Mouse (Mus musculus): ENCODE data around the gene Gng3. TPM values are rescaled to one million over a fixed set of nuclear protein-coding genes. Genes with fewer than 3 reads are reported as not detected.

Gene Gng3
- total and polyA plus RNA-seq, 3 experiments: 0.15 to 2.5 TPM; not detected in 1

DNA sequence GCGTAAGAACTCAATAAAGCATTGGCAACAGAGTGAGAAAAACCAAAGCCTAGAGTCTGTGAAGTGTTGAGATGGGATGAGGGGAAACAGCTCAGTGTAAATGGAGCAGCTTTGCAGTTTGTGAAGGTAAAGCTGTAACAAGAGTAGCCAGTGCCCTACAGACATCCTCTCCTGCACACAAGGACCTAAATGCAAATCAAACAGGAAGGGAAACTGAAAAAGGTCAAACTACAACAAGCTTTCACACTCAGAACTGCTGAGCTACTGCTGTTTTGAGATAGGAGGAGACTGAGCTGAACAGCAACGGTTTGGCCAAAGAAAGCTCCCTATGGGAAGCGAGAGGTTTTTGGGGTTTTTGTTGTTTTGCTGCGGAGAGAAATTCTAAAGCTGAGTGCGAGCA lies 32.2 kb downstream of the Gng3 start:
- Histone ChIP-seq H3K36me3 (ENCODE audit: control insufficient read depth in 1 of 2, insufficient read depth in 2 of 2, low read length in 2 of 2) (peaks cover 0 to 13% of the 10 kb centered on the region in 2 experiments; a peak in 2 of 4 replicates), H3K27ac (ENCODE audit: control insufficient read depth, low read depth, low read length) (no peak overlapping the region), H3K79me2 (ENCODE audit: control insufficient read depth, insufficient read depth, low read length, poor library complexity) (peaks cover 1% of the 10 kb centered on the region), H3K4me1 (ENCODE audit: control insufficient read depth in 1 of 2, insufficient read depth in 2 of 2, low read length in 2 of 2) (peaks cover under 1 to 15% of the 10 kb centered on the region in 2 experiments; a peak in 2 of 4 replicates), H3K9ac (ENCODE audit: control insufficient read depth, low read depth, low read length, poor library complexity, severe bottlenecking) (no peak overlapping the region), H3K4me3 (ENCODE audit: control insufficient read depth in 1 of 2, insufficient read depth in 1 of 2, low read depth in 2 of 2, low read length in 2 of 2) (no peak overlapping the region), H3K27me3 (ENCODE audit: control insufficient read depth in 1 of 2, insufficient read depth in 2 of 2, low read length in 2 of 2) (no peaks in the 10 kb centered on the region), H3K9me3 (replicated peaks; ENCODE audit: insufficient read depth, low read length) (no peaks in the 10 kb centered on the region)
- no peak for DNase-seq (ENCODE audit: low read depth, low spot score)
- TF ChIP-seq USF2 (IDR thresholded peaks at IDR 0.05; ENCODE audit: borderline replicate concordance in 1 of 2, insufficient read depth in 1 of 2, low read depth in 1 of 2, low read length in 2 of 2) (no peak), POLR2AphosphoS2 (IDR thresholded peaks at IDR 0.05; ENCODE audit: low read length) (no peak), MAFK (IDR thresholded peaks at IDR 0.05; ENCODE audit: borderline replicate concordance, low read depth, low read length) (no peak), E2F4 (IDR thresholded peaks at IDR 0.05; ENCODE audit: borderline replicate concordance, low read depth, low read length) (no peak), SMC3 (IDR thresholded peaks at IDR 0.05; ENCODE audit: low read depth, low read length) (no peak), ZKSCAN1 (IDR thresholded peaks at IDR 0.05; ENCODE audit: low read depth, low read length) (no peak), ELF1 (IDR thresholded peaks at IDR 0.05; ENCODE audit: low read depth, low read length) (no peak), POLR2AphosphoS5 (IDR thresholded peaks at IDR 0.05; ENCODE audit: borderline replicate concordance, low read depth, low read length) (no peak), POLR2A (IDR thresholded peaks at IDR 0.05; ENCODE audit: control insufficient read depth in 1 of 2, insufficient read depth in 1 of 2, low read depth in 1 of 2, low read length in 2 of 2, poor library complexity in 1 of 2) (no peak), TBP (IDR thresholded peaks at IDR 0.05; ENCODE audit: low read depth, low read length) (no peak), JUND (IDR thresholded peaks at IDR 0.05; ENCODE audit: low read depth, low read length) (no peak), UBTF (IDR thresholded peaks at IDR 0.05; ENCODE audit: borderline replicate concordance, insufficient read depth, low read depth, low read length) (no peak), USF1 (IDR thresholded peaks at IDR 0.05; ENCODE audit: low read depth, low read length) (no peak), NRF1 (IDR thresholded peaks at IDR 0.05; ENCODE audit: insufficient read depth, low read depth, low read length, poor library complexity, severe bottlenecking) (no peak), MAZ (IDR thresholded peaks at IDR 0.05; ENCODE audit: low read depth, low read length) (no peak)

GRCm38 (mm10) chr19:8803879-8804660 lies 34.9 kb downstream of the Gng3 start:
- H3K4me1 ChIP-seq (ENCODE audit: control insufficient read depth in 1 of 2, insufficient read depth in 2 of 2, low read length in 2 of 2): peaks cover 2 to 19% of the 10 kb centered on the region in 2 experiments; a peak in 2 of 4 replicates

More at GRCm38 (mm10) chr19:8803879-8804660, 34.9 kb downstream of the Gng3 start:
- Histone ChIP-seq H3K9ac (ENCODE audit: control insufficient read depth, low read depth, low read length, poor library complexity, severe bottlenecking) (no peak overlapping the region), H3K79me2 (ENCODE audit: control insufficient read depth, insufficient read depth, low read length, poor library complexity) (no peaks in the 10 kb centered on the region; the same call in 1 of the 2 replicates), H3K9me3 (replicated peaks; ENCODE audit: insufficient read depth, low read length) (no peaks in the 10 kb centered on the region), H3K27me3 (ENCODE audit: control insufficient read depth in 1 of 2, insufficient read depth in 2 of 2, low read length in 2 of 2) (no peaks in the 10 kb centered on the region), H3K27ac (ENCODE audit: control insufficient read depth, low read depth, low read length) (no peak overlapping the region), H3K36me3 (ENCODE audit: control insufficient read depth in 1 of 2, insufficient read depth in 2 of 2, low read length in 2 of 2) (peaks cover 4 to 5% of the 10 kb centered on the region in 2 experiments), H3K4me3 (ENCODE audit: control insufficient read depth in 1 of 2, insufficient read depth in 1 of 2, low read depth in 2 of 2, low read length in 2 of 2) (no peak overlapping the region)
- DNase-seq (ENCODE audit: low read depth, low spot score): no peak
- TF ChIP-seq ZMIZ1 (IDR thresholded peaks at IDR 0.05; ENCODE audit: low read depth, low read length) (no peak), USF1 (IDR thresholded peaks at IDR 0.05; ENCODE audit: low read depth, low read length) (no peak), MAFK (IDR thresholded peaks at IDR 0.05; ENCODE audit: borderline replicate concordance, low read depth, low read length) (no peak), MAZ (IDR thresholded peaks at IDR 0.05; ENCODE audit: low read depth, low read length) (no peak), TCF12 (IDR thresholded peaks at IDR 0.05; ENCODE audit: low read depth, low read length) (no peak), TAL1 (IDR thresholded peaks at IDR 0.05; ENCODE audit: low read length) (no peak; the same call in 1 of the 2 replicates), EP300 (IDR thresholded peaks at IDR 0.05; ENCODE audit: low read depth in 1 of 2, low read length in 2 of 2) (no peak)
